Mouse (Mus musculus): ENCODE measurements around the gene 2310002L09Rik.
"Not testable (repeated sequence)": the region's sequence is repeated elsewhere in the genome, so short reads cannot be mapped to it uniquely, and the experiment has no call there.

2310002L09Rik gene

GRCm38 (mm10) chr4:73950375-73950896 is at the start of gene 2310002L09Rik:
2310002L09Rik (minus strand) TSS chr4:73950846.
- DNase-seq (ENCODE audit: low spot score), result no peak

- no peak for DNase-seq (ENCODE audit: low spot score)
Observed at GRCm38 (mm10) chr4:73980454-73980853, 29.8 kb upstream of the 2310002L09Rik start.

- DNase-seq (ENCODE audit: low spot score), result not testable (repeated sequence)
Observed at GRCm38 (mm10) chr4:73920660-73921059, 30.0 kb downstream of the 2310002L09Rik start, which contains the start of gene Gm11756. Gm11756 (minus strand) TSS chr4:73920760.

GRCm38 (mm10) chr4:73905853-73906252 is 44.8 kb downstream of the 2310002L09Rik start, which contains the start of gene Gm13871:
Gm13871 (minus strand) TSS chr4:73905953.
- not testable (repeated sequence) for DNase-seq (ENCODE audit: low spot score)

- not testable (repeated sequence) for DNase-seq (ENCODE audit: low spot score)
Observed at GRCm38 (mm10) chr4:73891012-73891411, 59.6 kb downstream of the 2310002L09Rik start, which contains the start of gene Gm11757. Gm11757 (minus strand) TSS chr4:73891112.
